Mouse (Mus musculus): ENCODE data around the gene Wnt5a. TPM values are rescaled to one million over a fixed set of nuclear protein-coding genes. Genes with fewer than 3 reads are reported as not detected.

Gene Wnt5a
- polyA plus RNA-seq, 1 experiment from 2014 or later = 37.2 TPM

DNA sequence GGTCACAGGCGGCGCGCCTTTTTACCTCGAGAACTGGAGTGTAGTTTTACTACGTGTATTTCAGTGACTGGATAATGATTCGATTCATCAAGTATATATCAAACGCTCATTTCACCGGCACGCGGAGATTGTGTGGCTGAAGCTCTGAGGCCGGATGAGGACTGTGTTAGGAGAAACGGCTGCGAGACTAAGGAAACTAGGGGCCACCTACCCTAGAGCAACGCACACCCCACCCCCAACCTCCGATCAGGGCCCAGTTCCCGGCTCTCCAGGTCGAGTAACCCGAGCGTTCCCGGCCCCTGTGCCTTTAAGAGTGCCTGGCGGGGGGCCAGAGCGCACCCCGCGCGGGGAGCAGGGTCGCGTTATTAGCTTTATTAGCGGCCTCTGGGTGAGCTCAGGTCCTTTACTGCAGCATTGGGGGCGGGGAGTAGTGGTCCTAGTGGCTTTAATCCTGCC lies 1.9 kb downstream of the Wnt5a start:
- peak overlapping the region; percentile 96 for H3K9ac ChIP-seq (ENCODE audit: low read depth, low read length)
- no peaks in the 10 kb centered on the region for H3K27me3 ChIP-seq (ENCODE audit: control insufficient read depth, insufficient read depth, low read length)
- peaks cover 17% of the 10 kb centered on the region for H3K4me1 ChIP-seq (ENCODE audit: control insufficient read depth, insufficient read depth, low read length)
- H3K4me3 ChIP-seq (ENCODE audit: low read depth, low read length) = peak overlapping the region; percentile 81
- no peaks in the 10 kb centered on the region for H3K36me3 ChIP-seq (ENCODE audit: control insufficient read depth, insufficient read depth, low read length)
- peak overlapping the region; percentile 96 for H3K4me2 ChIP-seq
- WGBS (ENCODE audit: insufficient replicate concordance) = under 1% methylated on average over 29 of the region's 29 CpGs
- peak; percentile 16; the same call in 1 of the 2 replicates for ATAC-seq (replicated peaks; ENCODE audit: insufficient number of reproducible peaks, low FRiP score, low TSS enrichment)
- H3K27ac ChIP-seq (ENCODE audit: low read depth, low read length) = peak overlapping the region; percentile 97
- H3K9me3 ChIP-seq (replicated peaks; ENCODE audit: control insufficient read depth, low read length) = no peaks in the 10 kb centered on the region

GRCm38 (mm10) chr14:28507011-28507410 lies 2.5 kb downstream of the Wnt5a start:
- Histone ChIP-seq H3K4me2 (peak overlapping the region; percentile 96), H3K27me3 (ENCODE audit: control insufficient read depth, insufficient read depth, low read length) (no peaks in the 10 kb centered on the region), H3K4me3 (ENCODE audit: low read depth, low read length) (peak overlapping the region; percentile 81), H3K9me3 (replicated peaks; ENCODE audit: control insufficient read depth, low read length) (no peaks in the 10 kb centered on the region), H3K4me1 (ENCODE audit: control insufficient read depth, insufficient read depth, low read length) (peaks cover 21% of the 10 kb centered on the region), H3K9ac (ENCODE audit: low read depth, low read length) (peak overlapping the region; percentile 96), H3K36me3 (ENCODE audit: control insufficient read depth, insufficient read depth, low read length) (no peaks in the 10 kb centered on the region), H3K27ac (ENCODE audit: low read depth, low read length) (peak overlapping the region; percentile 97)
- ATAC-seq (replicated peaks; ENCODE audit: insufficient number of reproducible peaks, low FRiP score, low TSS enrichment) = no peak
- WGBS (ENCODE audit: insufficient replicate concordance) = under 1% methylated on average over 15 of the region's 15 CpGs

- no peaks in the 10 kb centered on the region for H3K27me3 ChIP-seq (ENCODE audit: control insufficient read depth, insufficient read depth, low read length)
Observed at GRCm38 (mm10) chr14:28507471-28507870, 2.9 kb downstream of the Wnt5a start.

GRCm38 (mm10) chr14:28508288-28509258 lies 4.0 kb downstream of the Wnt5a start:
- H3K27ac ChIP-seq (ENCODE audit: low read depth, low read length) = 0 out of 2 replicates have a peak overlapping the region, but pooled peaks have one; percentile 60
- H3K4me2 ChIP-seq = peak overlapping the region; percentile 96
- 10% methylated on average over 27 of the region's 27 CpGs for WGBS (ENCODE audit: insufficient replicate concordance)
- no peaks in the 10 kb centered on the region for H3K27me3 ChIP-seq (ENCODE audit: control insufficient read depth, insufficient read depth, low read length)
- peak overlapping the region; percentile 81 for H3K4me3 ChIP-seq (ENCODE audit: low read depth, low read length)
- no peaks in the 10 kb centered on the region for H3K36me3 ChIP-seq (ENCODE audit: control insufficient read depth, insufficient read depth, low read length)
- no peak for ATAC-seq (replicated peaks; ENCODE audit: insufficient number of reproducible peaks, low FRiP score, low TSS enrichment)
- peaks cover 21% of the 10 kb centered on the region for H3K4me1 ChIP-seq (ENCODE audit: control insufficient read depth, insufficient read depth, low read length)
- peak overlapping the region; percentile 96 for H3K9ac ChIP-seq (ENCODE audit: low read depth, low read length)
- H3K9me3 ChIP-seq (replicated peaks; ENCODE audit: control insufficient read depth, low read length) = no peaks in the 10 kb centered on the region

More at GRCm38 (mm10) chr14:28507471-28507870, 2.9 kb downstream of the Wnt5a start:
- no peak for ATAC-seq (replicated peaks; ENCODE audit: insufficient number of reproducible peaks, low FRiP score, low TSS enrichment)
- Histone ChIP-seq H3K27ac (ENCODE audit: low read depth, low read length) (peak overlapping the region; percentile 97; the same call in 1 of the 2 replicates), H3K9ac (ENCODE audit: low read depth, low read length) (peak overlapping the region; percentile 96), H3K4me2 (peak overlapping the region; percentile 96), H3K9me3 (replicated peaks; ENCODE audit: control insufficient read depth, low read length) (no peaks in the 10 kb centered on the region), H3K4me3 (ENCODE audit: low read depth, low read length) (peak overlapping the region; percentile 81), H3K36me3 (ENCODE audit: control insufficient read depth, insufficient read depth, low read length) (no peaks in the 10 kb centered on the region), H3K4me1 (ENCODE audit: control insufficient read depth, insufficient read depth, low read length) (peaks cover 21% of the 10 kb centered on the region)
- WGBS (ENCODE audit: insufficient replicate concordance) = 0% methylated on average over 18 of the region's 18 CpGs

DNA sequence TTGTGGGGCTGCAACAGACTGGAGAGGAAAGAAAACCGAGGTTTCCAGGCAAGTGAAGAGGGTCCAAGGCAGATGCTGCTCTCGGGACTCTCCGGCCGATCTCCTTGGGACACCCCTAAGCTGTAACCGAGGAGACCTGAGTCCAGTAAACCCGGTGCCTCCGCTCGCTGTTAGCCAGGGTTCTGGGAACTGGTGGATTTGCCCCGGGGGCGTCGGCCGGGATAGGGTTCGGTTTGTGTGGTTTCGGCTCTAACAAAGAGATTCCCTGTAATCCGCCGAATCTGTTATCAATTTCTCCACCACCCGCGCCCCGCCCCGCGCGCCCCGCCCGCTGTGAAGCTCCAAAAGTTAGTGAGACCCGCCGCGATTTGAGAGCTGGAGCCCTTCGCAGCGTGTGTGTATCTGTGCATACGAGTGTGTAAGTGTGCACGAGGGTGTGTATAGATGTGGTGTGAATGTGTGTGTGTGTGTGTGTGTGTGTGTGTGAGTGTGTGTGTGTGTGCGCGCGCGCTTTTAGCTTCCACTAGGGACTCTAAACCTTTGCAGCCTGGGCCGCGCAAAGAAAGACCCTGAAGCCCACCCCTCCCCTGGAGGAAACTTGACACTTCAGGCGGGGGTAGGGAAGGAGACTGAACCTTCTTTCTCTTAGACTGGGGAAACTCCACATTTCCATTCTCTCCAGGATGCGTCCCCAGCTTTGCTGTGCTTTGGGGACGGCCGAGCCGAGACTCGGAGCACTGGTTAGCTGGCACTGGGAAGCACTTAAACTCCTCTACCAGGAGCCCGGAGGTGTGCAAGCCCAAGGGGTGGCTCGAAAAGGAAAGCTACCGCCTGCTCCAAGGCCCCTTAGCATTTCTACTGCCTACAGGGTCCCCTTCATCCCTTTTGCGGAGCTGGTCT lies 5.1 kb downstream of the Wnt5a start:
- Histone ChIP-seq H3K9ac (ENCODE audit: low read depth, low read length) (peak overlapping the region; percentile 76), H3K9me3 (replicated peaks; ENCODE audit: control insufficient read depth, low read length) (no peaks in the 10 kb centered on the region), H3K36me3 (ENCODE audit: control insufficient read depth, insufficient read depth, low read length) (no peaks in the 10 kb centered on the region), H3K4me3 (ENCODE audit: low read depth, low read length) (peak overlapping the region; percentile 81), H3K27ac (ENCODE audit: low read depth, low read length) (peak overlapping the region; percentile 60; the same call in 1 of the 2 replicates), H3K4me1 (ENCODE audit: control insufficient read depth, insufficient read depth, low read length) (peaks cover 16% of the 10 kb centered on the region), H3K27me3 (ENCODE audit: control insufficient read depth, insufficient read depth, low read length) (no peaks in the 10 kb centered on the region), H3K4me2 (peak overlapping the region; percentile 96)
- WGBS (ENCODE audit: insufficient replicate concordance) = 2% methylated on average over 45 of the region's 47 CpGs
- ATAC-seq (replicated peaks; ENCODE audit: insufficient number of reproducible peaks, low FRiP score, low TSS enrichment) = no peak

DNA sequence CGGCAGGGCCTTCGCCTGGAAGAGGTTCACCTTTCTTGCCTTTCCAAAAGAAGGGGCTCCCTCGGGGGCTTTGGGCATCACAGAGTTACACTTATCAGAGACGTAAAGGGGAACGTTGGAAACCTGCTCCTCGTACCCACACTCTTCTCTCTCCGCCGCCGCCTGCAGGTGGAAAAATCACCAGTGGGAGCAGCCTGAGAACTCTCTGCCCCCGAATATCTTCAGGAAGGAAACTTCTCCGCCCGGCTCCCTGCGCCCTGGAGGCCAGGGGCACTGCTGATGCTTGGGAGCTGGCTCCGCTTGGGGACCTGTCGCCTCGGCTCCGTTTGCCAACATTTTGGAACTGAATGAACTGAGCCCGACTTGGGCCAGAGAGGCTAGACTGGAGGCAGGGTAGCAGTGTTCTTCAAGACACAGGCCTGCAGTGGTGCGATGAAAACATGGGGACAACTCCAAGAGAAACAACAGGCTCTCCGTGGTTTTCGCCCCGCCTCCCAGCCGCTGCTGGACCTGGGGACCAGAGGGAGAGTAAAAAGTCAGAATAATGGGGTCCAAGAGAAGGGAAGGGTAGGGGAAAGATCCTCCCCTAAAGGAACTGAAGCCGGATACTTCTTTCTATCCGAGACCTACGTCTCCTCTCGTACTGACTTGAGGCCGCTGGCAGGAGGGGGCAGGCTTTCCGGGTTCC lies 5.9 kb downstream of the Wnt5a start:
- no peaks in the 10 kb centered on the region for H3K36me3 ChIP-seq (ENCODE audit: control insufficient read depth, insufficient read depth, low read length)
- 1% methylated on average over 29 of the region's 29 CpGs for WGBS (ENCODE audit: insufficient replicate concordance)
- peak overlapping the region; percentile 96 for H3K4me2 ChIP-seq
- H3K27ac ChIP-seq (ENCODE audit: low read depth, low read length) = peak overlapping the region; percentile 36; the same call in 1 of the 2 replicates
- peaks cover 16% of the 10 kb centered on the region for H3K4me1 ChIP-seq (ENCODE audit: control insufficient read depth, insufficient read depth, low read length)
- peak overlapping the region; percentile 76 for H3K9ac ChIP-seq (ENCODE audit: low read depth, low read length)
- H3K4me3 ChIP-seq (ENCODE audit: low read depth, low read length) = peak overlapping the region; percentile 81
- no peak for ATAC-seq (replicated peaks; ENCODE audit: insufficient number of reproducible peaks, low FRiP score, low TSS enrichment)
- H3K27me3 ChIP-seq (ENCODE audit: control insufficient read depth, insufficient read depth, low read length) = no peaks in the 10 kb centered on the region
- H3K9me3 ChIP-seq (replicated peaks; ENCODE audit: control insufficient read depth, low read length) = no peaks in the 10 kb centered on the region

DNA sequence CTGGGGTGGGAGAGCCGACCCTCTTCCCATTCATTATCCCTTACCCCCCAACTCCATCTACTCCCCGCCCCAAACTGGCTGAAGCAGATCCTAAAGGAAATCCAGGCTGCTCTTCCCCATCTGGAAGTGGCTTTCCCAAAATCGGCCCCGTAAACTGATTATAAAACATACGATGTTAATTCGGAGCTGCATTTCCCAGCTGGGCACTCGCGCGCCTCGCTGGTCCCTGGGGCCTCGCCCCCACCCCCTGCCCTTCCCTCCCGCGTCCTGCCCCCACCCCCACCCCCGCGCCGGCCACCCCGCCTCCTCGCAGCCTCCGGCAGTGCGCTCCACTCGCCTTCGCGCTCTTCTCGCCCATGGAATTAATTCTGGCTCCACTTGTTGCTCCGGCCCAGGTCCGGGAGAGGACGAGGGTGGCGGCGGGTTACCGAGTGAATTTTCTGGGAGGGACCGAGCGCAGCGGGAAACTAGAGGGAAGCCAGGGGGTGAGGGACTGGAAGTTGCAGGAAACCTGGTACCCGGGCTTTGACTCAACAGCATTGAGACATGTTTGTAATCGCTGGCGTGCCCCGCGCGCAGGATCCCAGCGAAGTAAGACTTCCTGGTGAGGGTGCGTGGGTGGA lies 6.6 kb downstream of the Wnt5a start:
- peak overlapping the region; percentile 96 for H3K4me2 ChIP-seq
- under 1% methylated on average over 41 of the region's 41 CpGs for whole genome bisulfite sequencing (ENCODE audit: insufficient replicate concordance)
- peaks cover 16% of the 10 kb centered on the region for H3K4me1 ChIP-seq (ENCODE audit: control insufficient read depth, insufficient read depth, low read length)
- no peak for ATAC-seq (replicated peaks; ENCODE audit: insufficient number of reproducible peaks, low FRiP score, low TSS enrichment)
- no peaks in the 10 kb centered on the region for H3K36me3 ChIP-seq (ENCODE audit: control insufficient read depth, insufficient read depth, low read length)
- 0 out of 2 replicates have a peak overlapping the region, but pooled peaks have one; percentile 36 for H3K27ac ChIP-seq (ENCODE audit: low read depth, low read length)
- peak overlapping the region; percentile 76 for H3K9ac ChIP-seq (ENCODE audit: low read depth, low read length)
- H3K9me3 ChIP-seq (replicated peaks; ENCODE audit: control insufficient read depth, low read length) = no peaks in the 10 kb centered on the region
- no peaks in the 10 kb centered on the region for H3K27me3 ChIP-seq (ENCODE audit: control insufficient read depth, insufficient read depth, low read length)
- peak overlapping the region; percentile 81 for H3K4me3 ChIP-seq (ENCODE audit: low read depth, low read length)
